Mouse (Mus musculus): ENCODE measurements around the gene Jpt1. TPM values are rescaled to one million over a fixed set of nuclear protein-coding genes. Genes with fewer than 3 reads are reported as not detected.
"Not testable (repeated sequence)": the region's sequence is repeated elsewhere in the genome, so short reads cannot be mapped to it uniquely, and the experiment has no call there.

Jpt1 gene
- polyA plus RNA-seq, 1 experiment, result 548 TPM

- Histone ChIP-seq H3K27ac (ENCODE audit: control insufficient read depth, insufficient read depth, low read depth, low read length) (no peak overlapping the region), H3K27me3 (ENCODE audit: control insufficient read depth, insufficient read depth, low read length) (no peaks in the 10 kb centered on the region), H3K36me3 (ENCODE audit: control insufficient read depth, insufficient read depth, low read length) (no peaks in the 10 kb centered on the region), H3K4me3 (ENCODE audit: control insufficient read depth, low read depth, low read length) (no peak overlapping the region), H3K4me1 (ENCODE audit: control insufficient read depth, insufficient read depth, low read length) (no peaks in the 10 kb centered on the region)
- TF ChIP-seq POLR2A (IDR thresholded peaks at IDR 0.05; ENCODE audit: control insufficient read depth, low read depth, low read length) (no peak), CTCF (IDR thresholded peaks at IDR 0.05; ENCODE audit: control insufficient read depth, insufficient read depth, insufficient replicate concordance, low read depth, low read length) (no peak)
Measured at GRCm38 (mm10) chr11:115481553-115482259, 32.5 kb downstream of the Jpt1 start.

GRCm38 (mm10) chr11:115478296-115478938 is 35.8 kb downstream of the Jpt1 start:
- H3K27me3 ChIP-seq (ENCODE audit: control insufficient read depth, insufficient read depth, low read length), result no peaks in the 10 kb centered on the region
- TF ChIP-seq CTCF (IDR thresholded peaks at IDR 0.05; ENCODE audit: control insufficient read depth, insufficient read depth, insufficient replicate concordance, low read depth, low read length) (no peak), POLR2A (IDR thresholded peaks at IDR 0.05; ENCODE audit: control insufficient read depth, low read depth, low read length) (no peak)
- H3K4me3 ChIP-seq (ENCODE audit: control insufficient read depth, low read depth, low read length), result no peak overlapping the region
- H3K27ac ChIP-seq (ENCODE audit: control insufficient read depth, insufficient read depth, low read depth, low read length), result no peak overlapping the region
- no peaks in the 10 kb centered on the region for H3K36me3 ChIP-seq (ENCODE audit: control insufficient read depth, insufficient read depth, low read length)
- peaks cover 16% of the 10 kb centered on the region for H3K4me1 ChIP-seq (ENCODE audit: control insufficient read depth, insufficient read depth, low read length)

DNA sequence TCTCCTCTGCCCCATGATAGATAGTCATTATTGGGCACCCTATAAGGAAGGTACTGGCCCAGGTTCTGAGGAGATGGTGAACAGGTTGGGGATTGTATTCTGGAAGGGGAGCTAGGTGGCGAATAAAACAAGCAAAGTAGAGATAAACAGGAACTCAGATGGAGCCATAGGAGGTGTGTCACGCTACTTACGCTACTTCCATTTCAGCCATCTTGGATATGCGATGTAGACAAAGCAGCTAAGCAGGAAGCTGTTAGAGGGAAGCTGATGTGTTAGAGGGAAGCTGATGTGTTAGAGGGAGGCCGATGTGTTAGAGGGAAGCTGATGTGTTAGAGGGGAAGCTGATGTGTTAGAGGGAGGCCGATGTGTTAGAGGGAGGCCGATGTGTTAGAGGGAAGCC is 36.8 kb downstream of the Jpt1 start:
- H3K4me3 ChIP-seq (ENCODE audit: control insufficient read depth, low read depth, low read length); H3K27me3 ChIP-seq (ENCODE audit: control insufficient read depth, insufficient read depth, low read length); H3K27ac ChIP-seq (ENCODE audit: control insufficient read depth, insufficient read depth, low read depth, low read length); H3K36me3 ChIP-seq (ENCODE audit: control insufficient read depth, insufficient read depth, low read length): not testable (repeated sequence)
- peaks cover 16% of the 10 kb centered on the region for H3K4me1 ChIP-seq (ENCODE audit: control insufficient read depth, insufficient read depth, low read length)

DNA sequence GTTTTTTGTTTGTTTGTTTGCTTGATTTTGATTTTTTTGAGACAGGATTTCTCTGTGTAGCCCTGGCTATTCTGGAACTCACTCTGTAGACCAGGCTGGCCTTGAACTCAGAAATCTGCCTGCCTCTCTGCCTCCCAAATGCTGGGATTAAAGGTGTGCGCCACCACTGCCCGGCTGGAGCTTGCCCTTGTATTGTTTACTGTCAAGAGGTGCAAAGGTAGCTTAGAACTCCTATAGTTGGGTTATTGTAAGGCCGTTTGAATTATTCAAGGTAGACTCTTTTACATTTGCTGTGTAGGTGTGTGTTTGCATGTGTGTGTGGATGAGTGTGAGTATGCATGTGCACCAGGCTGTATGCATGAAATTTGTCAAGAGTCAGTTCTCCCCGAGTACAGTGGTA is 37.6 kb downstream of the Jpt1 start:
- not testable (repeated sequence) for H3K27me3 ChIP-seq (ENCODE audit: control insufficient read depth, insufficient read depth, low read length); H3K36me3 ChIP-seq (ENCODE audit: control insufficient read depth, insufficient read depth, low read length); H3K27ac ChIP-seq (ENCODE audit: control insufficient read depth, insufficient read depth, low read depth, low read length); H3K4me3 ChIP-seq (ENCODE audit: control insufficient read depth, low read depth, low read length)
- peaks cover 16% of the 10 kb centered on the region for H3K4me1 ChIP-seq (ENCODE audit: control insufficient read depth, insufficient read depth, low read length)

GRCm38 (mm10) chr11:115475758-115476237 is 38.4 kb downstream of the Jpt1 start:
- Histone ChIP-seq H3K27ac (ENCODE audit: control insufficient read depth, insufficient read depth, low read depth, low read length) (peak overlapping the region; percentile 67), H3K36me3 (ENCODE audit: control insufficient read depth, insufficient read depth, low read length) (no peaks in the 10 kb centered on the region), H3K4me3 (ENCODE audit: control insufficient read depth, low read depth, low read length) (peak overlapping the region; percentile 92), H3K4me1 (ENCODE audit: control insufficient read depth, insufficient read depth, low read length) (peaks cover 16% of the 10 kb centered on the region), H3K27me3 (ENCODE audit: control insufficient read depth, insufficient read depth, low read length) (no peaks in the 10 kb centered on the region)
- TF ChIP-seq CTCF (IDR thresholded peaks at IDR 0.05; ENCODE audit: control insufficient read depth, insufficient read depth, insufficient replicate concordance, low read depth, low read length) (no peak), POLR2A (IDR thresholded peaks at IDR 0.05; ENCODE audit: control insufficient read depth, low read depth, low read length) (no peak)

DNA sequence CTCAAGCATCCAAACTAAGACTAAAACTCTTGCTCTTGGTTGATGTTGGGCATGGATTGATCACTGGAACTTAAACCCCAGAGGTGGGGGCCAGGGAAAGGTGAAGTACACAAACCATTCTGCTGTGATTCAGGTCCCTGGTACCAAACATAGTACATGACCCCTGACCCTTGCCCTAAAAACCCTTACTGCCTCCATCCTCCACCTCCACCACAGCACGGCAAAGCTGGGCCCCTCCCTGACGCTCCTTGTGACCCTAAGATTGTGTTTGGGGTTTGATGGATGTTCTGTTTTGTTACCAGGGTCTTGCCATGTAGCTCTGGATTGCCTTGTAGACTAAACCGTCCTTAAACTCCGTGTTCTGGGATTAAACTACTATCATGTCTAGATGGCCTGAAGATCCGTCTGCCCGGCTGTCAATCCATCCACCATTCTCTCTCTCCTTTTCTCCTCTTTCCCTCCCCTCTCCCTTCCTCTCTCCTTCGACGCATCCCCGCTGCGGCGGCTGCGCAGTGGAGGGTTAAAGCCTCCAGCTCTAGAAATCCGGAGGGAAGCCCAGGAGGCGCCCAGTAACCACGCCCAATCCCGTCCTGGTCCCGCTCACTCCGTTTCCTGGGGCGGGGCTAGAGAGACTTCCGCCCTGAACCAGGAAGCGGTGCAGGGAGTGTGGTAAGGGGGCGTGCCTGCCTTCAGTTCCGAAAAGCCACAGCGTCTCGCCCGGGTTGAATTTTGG is 39.0 kb downstream of the Jpt1 start, which contains the start of gene Armc7:
Gene Armc7, plus strand, starts transcription at position 643 of the 733 bp plus-strand sequence.
- Histone ChIP-seq H3K36me3 (ENCODE audit: control insufficient read depth, insufficient read depth, low read length) (no peaks in the 10 kb centered on the region), H3K27ac (ENCODE audit: control insufficient read depth, insufficient read depth, low read depth, low read length) (peak within 1 kb of the TSS; percentile 67), H3K4me1 (ENCODE audit: control insufficient read depth, insufficient read depth, low read length) (peaks cover 16% of the 10 kb centered on the region), H3K4me3 (ENCODE audit: control insufficient read depth, low read depth, low read length) (peak within 1 kb of the TSS; percentile 92), H3K27me3 (ENCODE audit: control insufficient read depth, insufficient read depth, low read length) (no peaks in the 10 kb centered on the region)
- peak; percentile 49 for TF ChIP-seq POLR2A (IDR thresholded peaks at IDR 0.05; ENCODE audit: control insufficient read depth, low read depth, low read length)
- TF ChIP-seq CTCF (IDR thresholded peaks at IDR 0.05; ENCODE audit: control insufficient read depth, insufficient read depth, insufficient replicate concordance, low read depth, low read length), result no peak

DNA sequence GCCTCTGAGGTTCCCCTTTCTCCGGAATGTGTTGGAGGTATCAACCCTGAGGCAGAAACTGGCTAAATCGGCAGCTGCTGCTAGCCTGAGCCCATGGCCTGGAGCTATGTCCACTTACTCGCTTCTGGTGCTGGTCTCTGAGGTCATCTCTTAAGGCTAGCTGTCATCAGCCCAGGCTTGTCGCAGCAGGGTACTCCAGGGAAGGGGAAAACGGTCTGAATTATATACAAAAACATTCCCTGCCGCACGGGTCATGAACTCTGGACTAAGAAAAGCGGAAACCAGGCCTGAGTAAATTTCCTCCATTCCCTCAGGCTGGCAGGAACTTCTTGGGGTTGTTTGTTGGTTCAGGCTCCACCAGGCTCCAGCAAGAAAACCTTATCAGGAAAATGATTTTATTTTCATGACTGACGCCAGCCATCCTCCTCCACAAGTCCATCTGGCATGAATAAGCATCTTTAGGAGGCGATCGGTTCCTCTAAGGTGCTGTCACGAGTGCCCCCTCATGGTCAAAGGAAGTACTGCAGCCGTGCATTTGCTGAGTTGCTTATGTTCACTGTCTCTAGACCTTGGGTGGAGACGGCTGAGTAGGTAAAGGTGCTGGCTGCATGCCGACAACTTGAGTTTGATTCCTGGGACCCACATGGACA is 40.4 kb downstream of the Jpt1 start:
- H3K27me3 ChIP-seq (ENCODE audit: control insufficient read depth, insufficient read depth, low read length), result no peaks in the 10 kb centered on the region
- H3K4me3 ChIP-seq (ENCODE audit: control insufficient read depth, low read depth, low read length), result no peak overlapping the region; the same call in 1 of the 2 replicates
- H3K27ac ChIP-seq (ENCODE audit: control insufficient read depth, insufficient read depth, low read depth, low read length), result peak overlapping the region; percentile 86
- TF ChIP-seq POLR2A (IDR thresholded peaks at IDR 0.05; ENCODE audit: control insufficient read depth, low read depth, low read length) (no peak), CTCF (IDR thresholded peaks at IDR 0.05; ENCODE audit: control insufficient read depth, insufficient read depth, insufficient replicate concordance, low read depth, low read length) (peak; percentile 96)
- H3K4me1 ChIP-seq (ENCODE audit: control insufficient read depth, insufficient read depth, low read length), result peaks cover 24% of the 10 kb centered on the region
- no peaks in the 10 kb centered on the region for H3K36me3 ChIP-seq (ENCODE audit: control insufficient read depth, insufficient read depth, low read length)
